Mouse (Mus musculus): ENCODE data around the gene Itpr2. TPM values are rescaled to one million over a fixed set of nuclear protein-coding genes. Genes with fewer than 3 reads are reported as not detected.

Itpr2 gene
- polyA plus RNA-seq, 1 experiment: 25.5 TPM

DNA sequence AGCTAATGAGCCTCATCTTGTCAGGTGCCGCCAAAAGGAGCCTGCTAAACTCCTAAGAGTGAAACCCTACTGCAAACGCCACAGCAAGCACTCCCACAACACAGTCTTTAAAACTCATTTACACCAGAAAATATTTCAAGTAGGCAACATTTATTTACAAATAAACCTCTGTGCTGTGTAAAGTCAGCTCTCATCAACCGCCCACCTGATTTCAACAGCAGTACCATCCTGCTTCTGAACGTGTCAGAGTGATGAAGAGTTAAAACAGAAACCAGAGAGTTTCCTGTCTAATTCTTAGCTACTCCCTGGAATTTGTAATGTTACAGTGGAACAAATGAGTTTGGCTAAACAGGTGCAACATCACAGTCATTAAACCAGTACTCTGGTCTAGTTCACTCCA is 4.2 kb downstream of the Itpr2 start:
- no peak for DNase-seq
- TF ChIP-seq CTCF (IDR thresholded peaks at IDR 0.05; ENCODE audit: insufficient read depth, low read length) (no peak), POLR2A (IDR thresholded peaks at IDR 0.05; ENCODE audit: borderline replicate concordance, extremely low read depth, low read depth, low read length) (no peak)
- Histone ChIP-seq H3K4me3 (replicated peaks; ENCODE audit: extremely low read depth, low read depth, low read length) (no peak overlapping the region), H3K4me1 (ENCODE audit: control insufficient read depth, insufficient read depth, low read length) (peaks cover 6% of the 10 kb centered on the region)
- WGBS: 77% methylated on average over 4 of the region's 4 CpGs

DNA sequence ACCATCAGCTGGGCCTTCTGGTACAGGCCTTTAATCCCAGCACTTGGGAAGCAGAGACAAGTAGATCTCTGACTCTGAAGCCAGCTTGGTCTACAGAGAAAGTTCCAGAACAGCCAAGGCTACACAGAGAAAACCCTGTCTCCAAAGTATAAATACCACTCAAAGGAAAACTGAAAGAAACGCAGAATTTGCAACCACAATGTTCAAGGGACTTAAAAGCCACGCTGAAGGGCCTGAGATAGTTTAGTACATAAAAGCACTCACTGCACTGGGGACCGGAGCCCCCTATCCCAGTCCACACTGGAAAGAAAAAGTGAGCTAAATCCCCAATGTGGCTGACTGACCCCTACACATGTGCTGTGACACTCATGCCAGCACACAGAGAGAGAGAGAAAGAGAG is 4.6 kb downstream of the Itpr2 start:
- 76% methylated on average over 3 of the region's 3 CpGs for WGBS
- DNase-seq: no peak
- Histone ChIP-seq H3K4me1 (ENCODE audit: control insufficient read depth, insufficient read depth, low read length) (peaks cover 6% of the 10 kb centered on the region), H3K4me3 (replicated peaks; ENCODE audit: extremely low read depth, low read depth, low read length) (no peak overlapping the region)
- TF ChIP-seq CTCF (IDR thresholded peaks at IDR 0.05; ENCODE audit: insufficient read depth, low read length) (no peak), POLR2A (IDR thresholded peaks at IDR 0.05; ENCODE audit: borderline replicate concordance, extremely low read depth, low read depth, low read length) (no peak)

DNA sequence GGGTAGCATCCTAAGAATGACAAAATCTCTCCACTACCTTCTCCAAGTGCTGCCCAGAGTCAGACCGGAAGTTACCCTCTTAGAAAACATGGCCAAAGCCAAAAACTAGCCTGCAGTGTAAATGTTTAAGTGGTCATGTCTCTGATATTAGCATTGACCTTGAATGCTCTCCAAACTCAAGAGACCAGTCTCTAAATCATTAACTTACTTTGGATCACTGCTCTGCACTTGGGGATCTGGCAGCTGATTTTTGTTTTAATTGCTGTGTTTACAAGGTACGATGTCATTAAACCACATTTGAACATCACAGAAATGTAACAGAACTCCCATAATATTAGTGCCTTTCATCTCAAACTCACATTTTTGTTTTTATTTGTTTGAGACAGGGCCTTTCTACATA is 10.3 kb downstream of the Itpr2 start:
- WGBS: 57% methylated on average over 2 of the region's 2 CpGs
- no peak for TF ChIP-seq CTCF (IDR thresholded peaks at IDR 0.05; ENCODE audit: insufficient read depth, low read length)
- TF ChIP-seq POLR2A (IDR thresholded peaks at IDR 0.05; ENCODE audit: borderline replicate concordance, extremely low read depth, low read depth, low read length): no peak
- no peak for DNase-seq
- Histone ChIP-seq H3K4me1 (ENCODE audit: control insufficient read depth, insufficient read depth, low read length) (peaks cover 13% of the 10 kb centered on the region), H3K4me3 (replicated peaks; ENCODE audit: extremely low read depth, low read depth, low read length) (no peak overlapping the region)

DNA sequence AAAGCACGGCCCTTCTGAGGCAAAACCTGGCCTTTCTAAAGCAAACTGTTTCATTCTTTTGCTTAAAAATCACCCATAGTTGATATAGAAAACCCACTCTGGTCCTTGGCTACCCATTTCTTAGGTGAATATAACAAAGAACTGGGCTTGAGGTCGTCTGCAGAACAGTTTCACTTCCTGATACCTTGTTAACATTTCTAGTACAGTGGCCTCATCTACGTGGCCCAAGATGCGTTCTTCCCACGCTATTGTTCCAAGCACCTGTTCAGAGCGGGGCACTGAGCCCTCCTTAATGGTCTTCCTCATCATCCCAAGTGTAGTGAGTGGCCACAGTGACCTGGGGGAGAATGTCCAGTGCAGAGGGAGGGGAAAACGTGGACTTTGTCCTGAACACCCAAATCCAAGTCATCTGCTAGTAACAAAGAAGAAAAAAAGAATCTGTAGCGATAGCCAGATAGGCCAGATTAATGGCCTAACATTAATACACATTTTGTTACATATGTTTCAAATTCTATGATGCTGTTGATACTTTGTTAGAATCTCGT is 11.5 kb downstream of the Itpr2 start:
- DNase-seq: no peak
- H3K4me1 ChIP-seq (ENCODE audit: control insufficient read depth, insufficient read depth, low read length): peaks cover 15% of the 10 kb centered on the region
- H3K4me3 ChIP-seq (replicated peaks; ENCODE audit: extremely low read depth, low read depth, low read length): no peak overlapping the region
- WGBS: 83% methylated on average over 9 of the region's 9 CpGs
- TF ChIP-seq POLR2A (IDR thresholded peaks at IDR 0.05; ENCODE audit: borderline replicate concordance, extremely low read depth, low read depth, low read length) (no peak), CTCF (IDR thresholded peaks at IDR 0.05; ENCODE audit: insufficient read depth, low read length) (no peak)

DNA sequence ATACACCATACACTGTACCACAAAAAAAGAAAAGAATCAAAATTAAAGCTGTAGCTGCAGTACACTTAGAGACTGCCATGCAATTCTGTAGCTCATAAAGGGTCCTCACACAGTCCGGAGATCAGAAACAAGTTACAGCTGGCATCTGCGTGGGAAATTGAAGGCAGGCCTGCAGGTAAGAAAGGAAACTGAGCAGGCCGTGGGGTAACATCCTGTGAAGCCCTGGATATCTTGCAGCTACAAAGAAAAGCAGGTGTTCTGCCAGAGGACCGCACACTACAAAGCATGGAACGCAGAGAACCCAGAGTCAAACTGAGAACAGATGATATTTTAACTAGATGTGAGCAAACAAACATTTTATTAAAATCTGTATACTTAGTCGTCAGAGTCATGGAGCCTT is 12.2 kb downstream of the Itpr2 start:
- H3K4me3 ChIP-seq (replicated peaks; ENCODE audit: extremely low read depth, low read depth, low read length): no peak overlapping the region
- no peak for DNase-seq
- H3K4me1 ChIP-seq (ENCODE audit: control insufficient read depth, insufficient read depth, low read length): peaks cover 16% of the 10 kb centered on the region
- WGBS: 85% methylated on average over 6 of the region's 6 CpGs
- no peak for TF ChIP-seq POLR2A (IDR thresholded peaks at IDR 0.05; ENCODE audit: borderline replicate concordance, extremely low read depth, low read depth, low read length)
- TF ChIP-seq CTCF (IDR thresholded peaks at IDR 0.05; ENCODE audit: insufficient read depth, low read length): no peak

DNA sequence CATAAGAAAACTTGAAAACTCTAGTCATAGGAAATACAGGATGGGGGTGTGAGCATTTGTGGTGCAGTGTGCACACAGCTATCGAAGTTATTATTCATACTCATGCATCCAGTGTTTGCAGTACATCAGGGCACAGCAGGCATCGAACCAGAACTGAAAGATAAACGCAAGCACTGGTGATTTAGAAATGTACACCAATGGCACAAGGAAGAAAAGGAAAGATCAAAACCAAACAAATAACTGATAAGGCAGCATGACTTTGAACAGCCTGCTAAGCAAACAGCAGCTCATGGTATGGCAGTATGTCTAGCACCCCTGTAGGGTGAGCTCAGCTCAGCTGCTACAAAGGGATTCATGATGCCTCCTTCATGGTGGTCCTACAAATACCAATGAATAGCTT is 13.3 kb downstream of the Itpr2 start:
- no peak for TF ChIP-seq POLR2A (IDR thresholded peaks at IDR 0.05; ENCODE audit: borderline replicate concordance, extremely low read depth, low read depth, low read length)
- TF ChIP-seq CTCF (IDR thresholded peaks at IDR 0.05; ENCODE audit: insufficient read depth, low read length): no peak
- no peak for DNase-seq
- Histone ChIP-seq H3K4me1 (ENCODE audit: control insufficient read depth, insufficient read depth, low read length) (peaks cover 15% of the 10 kb centered on the region), H3K4me3 (replicated peaks; ENCODE audit: extremely low read depth, low read depth, low read length) (no peak overlapping the region)
- WGBS: 51% methylated on average over 3 of the region's 3 CpGs

DNA sequence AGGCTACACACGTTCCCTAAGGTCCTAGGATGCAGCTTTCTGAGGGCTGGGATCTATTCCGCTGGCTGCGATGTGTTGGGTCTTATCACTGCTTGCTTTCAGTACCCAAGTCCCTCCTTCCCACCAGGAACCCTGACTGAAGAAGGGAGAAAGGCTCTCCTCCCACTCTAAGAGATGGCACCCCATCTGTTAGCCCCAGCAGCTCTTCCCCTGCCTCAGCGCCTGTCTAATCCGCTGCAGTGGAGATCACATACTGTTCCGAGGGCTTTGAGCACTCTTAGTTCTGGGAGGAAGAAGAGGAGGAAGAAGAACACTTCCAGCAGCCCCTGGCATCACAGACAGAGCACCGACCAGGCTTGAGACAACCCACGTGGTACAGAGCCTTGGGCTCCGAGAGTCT is 14.9 kb downstream of the Itpr2 start:
- no peak for DNase-seq
- WGBS: 79% methylated on average over 9 of the region's 9 CpGs
- no peak for TF ChIP-seq CTCF (IDR thresholded peaks at IDR 0.05; ENCODE audit: insufficient read depth, low read length)
- no peak for TF ChIP-seq POLR2A (IDR thresholded peaks at IDR 0.05; ENCODE audit: borderline replicate concordance, extremely low read depth, low read depth, low read length)
- peaks cover 17% of the 10 kb centered on the region for H3K4me1 ChIP-seq (ENCODE audit: control insufficient read depth, insufficient read depth, low read length)
- H3K4me3 ChIP-seq (replicated peaks; ENCODE audit: extremely low read depth, low read depth, low read length): no peak overlapping the region

DNA sequence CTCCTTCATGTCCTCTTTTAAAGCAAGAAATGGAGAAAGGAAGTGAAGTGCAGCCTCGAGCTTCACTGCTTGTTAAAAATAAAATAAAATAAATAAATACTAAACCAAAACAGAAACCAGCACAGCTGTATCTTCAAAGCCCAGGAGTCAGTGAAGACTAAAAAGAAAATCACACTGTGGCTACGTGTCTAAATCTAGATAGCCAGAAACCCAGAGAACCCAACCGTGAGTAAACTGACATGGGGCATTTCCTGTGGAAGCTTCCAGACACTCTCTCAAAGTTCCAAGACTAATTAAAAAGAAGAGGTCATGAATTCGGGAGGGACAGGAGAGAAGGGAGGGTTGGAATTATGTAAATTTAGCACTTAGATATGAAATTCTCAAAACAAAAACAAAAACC is 15.9 kb downstream of the Itpr2 start:
- WGBS: 30% methylated on average over 4 of the region's 4 CpGs
- DNase-seq: no peak
- Histone ChIP-seq H3K4me1 (ENCODE audit: control insufficient read depth, insufficient read depth, low read length) (peaks cover 25% of the 10 kb centered on the region), H3K4me3 (replicated peaks; ENCODE audit: extremely low read depth, low read depth, low read length) (no peak overlapping the region)
- TF ChIP-seq POLR2A (IDR thresholded peaks at IDR 0.05; ENCODE audit: borderline replicate concordance, extremely low read depth, low read depth, low read length) (no peak), CTCF (IDR thresholded peaks at IDR 0.05; ENCODE audit: insufficient read depth, low read length) (no peak)

DNA sequence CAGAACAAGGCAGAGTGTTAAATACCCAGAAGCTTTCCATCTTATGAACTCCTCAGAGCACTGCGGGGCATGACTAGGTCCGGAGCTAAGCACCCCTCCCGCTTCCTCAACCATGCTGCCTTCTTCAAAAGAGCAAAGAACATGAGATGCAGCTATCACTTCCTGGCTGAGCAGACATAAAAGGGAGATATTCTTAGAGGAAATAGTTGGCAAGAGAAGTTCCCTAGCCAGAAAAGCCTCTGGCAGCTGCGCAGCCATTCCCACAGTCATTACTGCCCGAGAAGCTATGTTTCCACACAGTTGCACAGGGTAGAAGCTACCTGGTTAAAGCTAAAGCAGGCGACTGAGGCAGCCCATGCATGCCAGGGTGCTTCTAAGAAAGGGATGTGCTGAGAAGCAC is 20.6 kb downstream of the Itpr2 start:
- Histone ChIP-seq H3K4me1 (ENCODE audit: control insufficient read depth, insufficient read depth, low read length) (peaks cover 21% of the 10 kb centered on the region), H3K4me3 (replicated peaks; ENCODE audit: extremely low read depth, low read depth, low read length) (no peak overlapping the region)
- DNase-seq: no peak
- TF ChIP-seq CTCF (IDR thresholded peaks at IDR 0.05; ENCODE audit: insufficient read depth, low read length) (no peak), POLR2A (IDR thresholded peaks at IDR 0.05; ENCODE audit: borderline replicate concordance, extremely low read depth, low read depth, low read length) (no peak)
- WGBS: 28% methylated on average over 6 of the region's 6 CpGs

DNA sequence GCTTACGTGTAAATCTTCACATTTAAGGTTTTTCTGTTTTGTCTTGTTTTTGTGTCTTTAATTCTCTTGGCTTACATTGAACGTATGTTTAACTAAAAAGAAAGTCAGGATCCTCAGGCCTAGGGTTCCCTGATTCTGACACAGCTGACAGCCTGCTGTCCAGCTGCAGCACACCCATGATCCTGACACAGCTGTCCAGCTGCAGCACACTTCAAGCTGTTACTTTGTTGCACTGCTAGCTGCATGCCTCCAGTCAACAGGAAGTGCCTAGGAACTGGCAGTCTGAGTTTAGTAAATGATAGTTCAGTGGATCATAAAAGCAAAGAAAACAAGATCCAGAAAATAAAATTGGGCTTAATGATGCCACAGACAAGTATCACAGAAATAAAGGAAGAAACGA is 21.1 kb downstream of the Itpr2 start:
- WGBS: 63% methylated on average over 3 of the region's 3 CpGs
- peaks cover 21% of the 10 kb centered on the region for H3K4me1 ChIP-seq (ENCODE audit: control insufficient read depth, insufficient read depth, low read length)

More for the DNA sequence above, 21.1 kb downstream of the Itpr2 start:
- no peak overlapping the region for H3K4me3 ChIP-seq (replicated peaks; ENCODE audit: extremely low read depth, low read depth, low read length)
- no peak for TF ChIP-seq CTCF (IDR thresholded peaks at IDR 0.05; ENCODE audit: insufficient read depth, low read length)
- TF ChIP-seq POLR2A (IDR thresholded peaks at IDR 0.05; ENCODE audit: borderline replicate concordance, extremely low read depth, low read depth, low read length): no peak
- DNase-seq: no peak
